Mouse (Mus musculus): ENCODE results near the gene Ovol1.
A peak's percentile ranks its signal among the peaks of the same experiment; 100 is the strongest.

DNA sequence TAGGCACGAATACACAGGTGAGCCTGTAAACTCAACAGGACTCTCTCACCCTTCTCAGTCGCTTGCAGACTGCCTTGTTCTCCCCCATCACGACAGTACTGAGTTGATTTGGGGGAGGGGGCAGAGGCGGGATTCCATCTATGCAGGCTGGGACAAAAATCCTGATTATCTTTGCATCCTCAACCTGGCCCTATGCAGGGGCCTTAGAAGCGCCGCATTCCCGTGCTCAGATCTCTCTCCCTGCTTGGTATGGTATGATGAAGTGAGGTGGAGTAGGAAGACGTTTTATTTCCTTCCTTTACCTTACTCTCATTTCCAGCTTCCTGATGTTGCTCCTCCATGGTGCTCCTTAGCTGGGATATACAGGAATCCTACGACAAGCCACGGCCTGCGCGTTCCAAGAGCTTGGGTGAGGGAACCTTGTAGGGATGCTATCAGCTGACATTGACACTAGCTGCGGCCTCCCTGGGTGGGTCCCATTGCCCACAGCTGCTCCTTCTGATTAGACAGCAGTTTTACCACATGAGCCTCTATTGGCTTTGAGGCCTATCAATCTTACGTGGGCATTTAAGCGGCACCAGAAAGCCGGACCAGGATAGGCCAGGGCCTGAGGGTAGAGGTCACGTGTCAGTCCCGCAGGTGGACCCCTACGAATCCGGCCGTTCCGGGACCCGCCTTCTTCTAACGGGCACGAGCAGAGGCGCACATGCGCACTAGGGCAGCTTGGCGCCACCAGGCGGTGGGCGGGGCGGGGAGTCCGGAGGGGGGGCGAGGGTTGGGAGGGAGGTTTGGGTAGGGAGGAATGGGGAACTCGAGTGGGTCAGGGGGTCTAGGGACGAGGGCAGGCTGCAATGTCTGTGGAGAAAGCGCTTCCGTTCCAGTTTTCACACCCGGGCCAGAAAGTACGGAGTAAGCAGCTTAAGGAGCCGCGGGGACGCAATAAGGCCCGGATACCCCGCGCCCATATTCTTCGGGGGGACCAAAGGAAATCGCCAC is 50.1 kb downstream of the Ovol1 start, which contains the start of gene Snx32:
- TF ChIP-seq USF1 (IDR thresholded peaks at IDR 0.05; ENCODE audit: low read depth), result peak; percentile 85
- peak; percentile 51 for TF ChIP-seq POLR2A (IDR thresholded peaks at IDR 0.05; ENCODE audit: insufficient read length, low read depth)
- peak; percentile 45 for TF ChIP-seq POLR2AphosphoS2 (IDR thresholded peaks at IDR 0.05; ENCODE audit: insufficient read length, low read depth)
- TF ChIP-seq MAX (IDR thresholded peaks at IDR 0.05; ENCODE audit: low read depth), result no peak
- TF ChIP-seq TCF12 (IDR thresholded peaks at IDR 0.05; ENCODE audit: insufficient read depth, poor library complexity, severe bottlenecking), result no peak
- no peak for TF ChIP-seq E2F4 (IDR thresholded peaks at IDR 0.05; ENCODE audit: insufficient read depth)
- peak in 1 of 3 experiments; percentile 28 for TF ChIP-seq MYOG (IDR thresholded peaks at IDR 0.05; ENCODE audit: control insufficient read depth in 1 of 3, insufficient read depth in 1 of 3, insufficient read length in 2 of 3, low read depth in 2 of 3)
- no peak for TF ChIP-seq REST (IDR thresholded peaks at IDR 0.05; ENCODE audit: insufficient read depth, insufficient read length)
- no peak for TF ChIP-seq CEBPB (IDR thresholded peaks at IDR 0.05; ENCODE audit: insufficient read depth, poor library complexity, severe bottlenecking)
